Mouse (Mus musculus) T-helper 17 cell (primary cell): Measurements from ENCODE around the gene Cdkn1a.

Experiments used
- in situ Hi-C, 2 experiments: fragments of 300-600 bp; cut with MboI, MseI; formaldehyde crosslinking; loops; 1 replicate in 1 of 2; 2 replicates in 1 of 2; pipeline ENCODE4 v1.15.1; 2025; ENCODE audit warnings: high pct_unique_total_duplicates in 2 of 2

Gene Cdkn1a

DNA sequence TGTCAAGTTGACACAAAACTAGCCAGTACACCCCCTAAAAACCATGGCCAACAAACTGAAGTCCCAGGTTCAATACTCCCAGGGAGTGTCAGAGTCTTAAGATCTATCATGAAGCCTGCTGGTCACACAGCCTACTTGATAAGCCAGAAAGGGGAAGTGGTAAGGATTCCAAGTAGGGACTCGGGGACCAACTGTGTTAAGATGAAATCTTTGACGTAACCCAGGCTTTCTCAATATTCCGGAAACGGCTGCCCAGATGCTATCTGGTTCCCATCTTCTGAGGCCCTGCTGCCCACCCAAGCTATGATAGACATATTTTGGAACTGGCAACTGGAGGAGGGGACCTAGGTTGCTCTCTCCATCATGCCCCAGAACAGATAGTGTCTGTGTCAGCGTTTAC, 20.6 kb downstream of the Cdkn1a start:
- in situ Hi-C loops = no loop called here

DNA sequence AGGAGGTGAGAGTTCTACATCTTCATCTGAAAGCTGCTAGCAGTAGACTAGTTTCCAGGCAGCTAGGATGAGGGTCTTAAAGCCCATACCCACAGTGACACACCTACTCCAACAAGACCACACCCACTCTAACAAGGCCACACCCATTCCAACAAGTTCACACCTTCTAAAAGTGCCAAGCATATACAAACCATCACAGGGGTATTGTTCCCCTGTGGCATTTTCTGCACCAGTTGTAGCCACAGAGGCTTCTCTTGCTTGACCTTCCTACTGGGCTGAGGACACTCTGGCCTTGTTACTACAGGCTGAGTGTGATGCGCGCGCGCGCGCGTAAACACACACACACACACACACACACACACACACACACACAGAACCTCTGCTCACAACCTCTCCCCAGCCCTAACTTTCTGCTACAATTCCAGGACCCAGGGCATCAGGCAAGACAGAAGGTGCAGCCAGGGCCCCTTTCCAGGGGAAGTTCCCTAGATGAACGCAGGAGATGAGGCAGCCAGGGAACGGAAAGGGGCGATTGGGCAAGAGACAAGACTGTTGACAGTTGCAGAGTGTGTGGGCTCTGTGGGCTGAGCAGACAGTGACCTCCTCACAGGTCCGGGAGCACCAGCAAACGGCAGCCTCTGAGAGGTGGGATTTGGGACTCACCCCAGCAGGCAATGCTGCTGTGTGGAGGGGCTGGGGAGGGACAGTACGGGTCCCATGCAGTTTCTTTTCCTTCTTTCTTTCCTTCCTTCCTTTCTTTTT, 23.0 kb downstream of the Cdkn1a start, which contains the start of gene Rab44:
TSS of gene Rab44 (plus strand) at position 555 of the 762 bp plus-strand sequence.
- in situ Hi-C loops = no loop called here

DNA sequence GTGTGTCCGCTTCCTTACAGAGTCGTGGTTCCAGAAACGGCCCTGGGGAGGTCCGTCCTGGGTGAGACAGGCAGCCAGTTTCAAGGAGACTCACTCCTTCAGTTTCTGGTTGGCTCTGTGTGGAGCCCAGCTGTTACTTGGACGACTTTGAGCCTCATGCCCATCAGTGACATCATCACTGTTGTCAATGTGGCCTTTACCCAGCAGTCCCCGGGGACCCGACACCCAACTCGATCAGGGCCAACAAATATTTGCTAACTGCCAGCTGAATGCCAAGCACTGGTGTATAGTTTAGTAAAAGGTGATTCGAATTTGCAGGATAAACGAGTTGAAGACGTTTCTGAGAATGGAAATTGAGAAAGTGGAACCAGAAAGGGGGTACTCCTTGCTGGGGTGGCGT, 25.2 kb downstream of the Cdkn1a start:
- in situ Hi-C loops = no loop called here

DNA sequence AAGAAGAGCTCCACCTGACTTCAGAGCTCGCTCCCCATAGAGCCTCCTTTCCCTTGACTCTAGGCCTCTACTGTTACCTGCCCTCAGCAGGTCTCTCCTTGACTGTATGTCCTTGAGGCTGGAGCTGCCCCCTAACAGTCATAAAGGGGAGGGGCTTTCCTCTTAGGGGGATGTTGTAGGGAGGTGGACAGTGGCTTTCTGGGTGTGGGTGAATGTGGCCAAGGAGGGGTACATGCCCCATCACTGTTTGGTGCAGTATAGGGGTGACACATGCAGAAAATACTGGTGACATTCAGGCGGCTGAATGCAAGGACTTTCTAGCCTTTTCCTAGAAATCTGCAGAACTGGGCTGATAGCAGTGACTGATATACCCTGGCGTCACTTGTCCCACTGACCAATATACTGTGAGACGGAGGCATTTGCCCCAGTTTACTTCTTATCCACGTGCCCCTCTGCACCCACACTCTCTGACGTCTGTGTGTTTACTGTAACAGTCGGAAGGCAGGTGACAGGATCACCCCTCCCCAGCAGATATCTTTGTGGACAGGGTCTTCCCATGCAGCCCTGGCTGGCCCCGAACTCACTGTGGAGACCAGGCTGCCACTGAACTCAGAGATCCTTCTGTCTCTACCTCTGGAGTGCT, 26.4 kb downstream of the Cdkn1a start:
- in situ Hi-C loops = no loop called here

DNA sequence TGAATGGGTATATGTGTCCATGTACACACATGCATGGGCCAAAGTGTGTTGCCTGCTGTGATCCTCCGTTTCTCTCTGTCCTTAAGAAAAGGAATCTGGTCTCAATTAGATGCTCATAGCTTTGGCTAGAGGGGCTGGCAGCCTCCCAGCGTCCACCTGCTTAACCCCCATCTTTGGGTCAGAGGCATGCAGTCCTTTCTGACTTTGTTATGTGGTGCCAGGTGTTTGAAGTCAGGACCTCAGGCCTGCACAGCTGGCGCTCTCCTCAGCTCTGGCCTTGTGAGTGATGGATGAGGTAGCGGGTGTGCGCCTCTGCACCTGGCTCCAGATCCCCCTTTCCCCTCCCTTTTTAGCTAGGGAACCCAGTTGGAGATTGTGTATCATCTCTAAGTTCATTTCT, 27.3 kb downstream of the Cdkn1a start:
- in situ Hi-C loops = no loop called here

DNA sequence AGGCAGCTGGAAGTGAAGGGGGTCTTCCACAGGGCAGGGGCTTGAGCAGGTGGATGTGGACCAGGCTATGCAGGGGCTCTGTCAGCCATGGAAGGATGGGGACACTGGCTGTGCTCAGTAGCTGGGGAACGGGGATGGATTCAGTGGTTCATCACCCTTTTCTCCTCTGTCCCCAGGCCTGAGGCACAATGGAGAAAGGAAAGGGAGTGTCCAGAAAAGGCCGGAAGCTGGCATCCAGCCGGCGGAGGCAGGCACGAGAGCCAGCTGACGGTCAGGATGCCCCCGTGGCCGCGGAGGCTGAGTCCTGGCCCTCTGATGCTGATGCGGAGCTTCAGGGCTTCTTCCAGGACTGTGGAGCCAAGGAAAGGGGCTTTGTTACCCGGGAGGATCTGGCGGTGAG, 29.9 kb downstream of the Cdkn1a start:
- in situ Hi-C loops = no loop called here

DNA sequence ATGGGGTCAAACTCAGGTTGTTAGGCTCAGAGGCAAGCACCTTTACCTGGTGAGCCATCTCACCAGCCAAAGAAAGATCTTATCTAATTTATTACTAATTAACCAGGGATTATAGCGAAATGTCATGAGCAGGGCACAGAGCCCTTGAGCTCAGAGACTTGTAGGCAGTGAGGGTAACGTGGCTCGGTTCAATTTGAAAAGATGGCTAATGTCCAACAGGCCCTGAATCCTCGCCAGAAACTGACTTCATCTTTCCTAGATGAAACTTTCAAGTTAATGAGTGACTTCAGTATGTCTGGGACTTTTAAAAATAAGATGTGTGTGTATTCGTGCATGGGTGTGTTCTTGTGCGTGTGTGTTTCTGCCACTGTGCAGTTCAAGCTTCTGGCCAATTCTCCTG, 32.0 kb downstream of the Cdkn1a start:
- in situ Hi-C loops = no loop called here

DNA sequence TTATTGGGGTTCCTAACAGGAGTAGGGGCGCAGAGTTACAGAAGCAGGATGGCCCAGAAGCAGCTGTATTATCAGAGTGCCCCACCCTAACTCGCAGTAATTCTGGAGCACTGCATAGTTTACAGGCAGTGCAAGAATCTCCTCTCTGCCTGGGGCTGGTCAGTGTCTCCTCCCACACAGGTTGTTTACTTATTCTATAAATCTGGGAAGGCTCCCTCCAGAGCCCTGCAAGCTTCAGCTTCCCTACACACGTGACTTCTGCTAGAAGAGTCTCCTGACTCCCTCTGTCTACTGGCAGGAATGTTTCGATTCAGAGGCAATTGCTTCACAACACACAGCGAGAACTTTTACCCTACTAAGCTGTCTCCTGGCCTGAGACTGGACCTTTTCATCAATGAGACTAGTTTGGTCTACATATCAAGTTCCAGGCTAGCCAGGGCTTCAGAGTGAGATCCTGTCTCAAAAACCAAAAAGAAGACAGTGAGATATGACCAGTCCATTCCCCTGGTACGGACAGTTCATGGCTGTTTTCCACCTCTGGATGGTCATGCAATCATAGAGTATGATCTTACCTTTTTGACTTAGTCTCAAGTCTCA, 32.9 kb downstream of the Cdkn1a start:
- in situ Hi-C loops = no loop called here

DNA sequence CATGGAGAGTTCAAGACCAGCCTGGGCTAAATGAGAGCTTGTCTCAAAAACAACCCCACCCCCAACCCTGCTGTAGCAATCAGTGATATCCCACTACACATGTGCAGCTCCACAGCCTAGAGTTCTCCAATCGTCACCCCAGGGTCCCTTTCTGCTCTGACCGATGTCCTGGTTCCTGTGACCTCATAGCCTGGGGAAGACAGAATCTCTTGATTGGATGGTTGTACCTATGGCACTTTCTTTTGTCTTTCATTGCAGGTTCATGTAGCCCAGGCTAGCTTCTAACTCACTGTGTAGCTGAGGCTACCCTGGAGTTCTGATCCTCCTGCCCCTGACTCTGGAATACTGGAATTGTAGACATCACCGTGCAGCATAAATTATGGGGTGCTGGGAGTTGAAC, 35.8 kb downstream of the Cdkn1a start:
- in situ Hi-C loops = no loop called here

DNA sequence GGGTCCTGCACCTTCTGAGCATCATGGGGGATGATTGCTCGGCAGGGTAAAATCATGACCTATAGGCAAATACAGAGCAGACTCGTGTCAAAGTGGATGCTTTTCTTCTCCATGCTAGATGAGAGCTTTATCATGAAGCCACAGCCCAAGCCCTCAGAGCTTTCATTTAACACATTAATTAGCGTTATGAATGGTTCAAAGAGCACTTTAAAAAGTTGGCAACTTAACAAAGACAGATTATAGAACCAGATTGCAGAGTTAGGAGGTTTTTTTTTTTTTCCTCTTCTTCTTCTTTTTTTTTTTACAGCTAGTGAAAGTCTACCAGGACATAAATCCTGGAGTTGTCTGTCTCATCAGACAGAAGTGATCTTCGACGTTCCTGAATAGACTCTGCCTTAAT, 38.6 kb downstream of the Cdkn1a start:
- in situ Hi-C loops = no loop called here

DNA sequence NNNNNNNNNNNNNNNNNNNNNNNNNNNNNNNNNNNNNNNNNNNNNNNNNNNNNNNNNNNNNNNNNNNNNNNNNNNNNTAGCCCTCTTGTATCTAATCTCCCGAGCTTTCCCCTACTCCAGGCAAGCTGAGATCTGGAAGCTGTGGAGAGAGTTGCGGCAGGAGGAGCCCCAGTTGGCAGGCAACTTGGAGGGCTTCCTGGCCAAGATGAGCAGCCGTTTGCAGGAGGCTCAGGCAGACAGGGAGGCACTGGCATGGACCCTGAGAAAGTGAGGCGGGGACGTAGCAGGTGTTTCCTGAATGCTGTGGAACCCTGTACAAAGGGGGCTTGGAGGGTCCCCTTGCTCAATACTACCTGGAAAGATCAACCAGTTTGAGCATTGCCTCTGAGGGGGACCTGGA, 44.3 kb downstream of the Cdkn1a start:
- in situ Hi-C loops = no loop called here

DNA sequence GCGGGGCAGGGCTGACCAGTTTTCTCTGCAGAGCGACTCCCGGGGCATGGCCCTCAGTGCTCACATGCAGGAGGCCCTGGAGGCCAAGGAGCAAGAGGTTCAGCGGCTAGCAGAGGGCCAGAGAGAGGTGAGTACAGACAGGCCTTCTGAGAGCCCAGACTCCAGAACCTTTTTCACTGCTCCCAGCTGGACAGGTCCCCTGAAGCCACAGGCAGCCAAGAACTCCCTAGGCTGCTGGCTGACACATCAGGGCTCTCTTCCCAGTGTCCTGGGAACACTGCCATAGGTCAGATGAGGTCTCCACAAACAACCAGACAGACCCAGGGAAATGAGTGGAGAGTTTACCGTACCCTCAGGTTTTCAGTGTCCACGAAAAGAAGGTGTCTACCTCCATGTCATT, 45.5 kb downstream of the Cdkn1a start:
- in situ Hi-C loops = no loop called here

DNA sequence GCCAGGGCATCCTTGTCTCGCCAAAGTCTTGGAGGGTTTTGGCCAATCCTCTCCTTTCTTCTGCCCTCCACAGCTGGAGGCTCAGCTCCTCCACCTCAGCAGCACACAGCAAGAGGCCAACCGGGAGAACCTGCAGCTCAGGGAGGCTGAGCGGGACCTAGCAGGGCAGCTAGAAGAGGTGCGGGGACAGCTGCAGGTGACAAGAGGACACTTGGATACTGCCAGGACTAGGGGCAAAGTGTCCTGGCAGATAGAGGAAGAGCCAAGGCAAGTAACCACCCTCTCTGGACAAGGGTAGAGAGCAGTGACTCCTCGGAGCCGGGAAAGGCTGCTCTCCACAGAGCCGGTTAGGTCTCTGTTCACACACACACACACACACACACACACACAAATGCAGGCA, 47.1 kb downstream of the Cdkn1a start:
- in situ Hi-C loops = no loop called here

DNA sequence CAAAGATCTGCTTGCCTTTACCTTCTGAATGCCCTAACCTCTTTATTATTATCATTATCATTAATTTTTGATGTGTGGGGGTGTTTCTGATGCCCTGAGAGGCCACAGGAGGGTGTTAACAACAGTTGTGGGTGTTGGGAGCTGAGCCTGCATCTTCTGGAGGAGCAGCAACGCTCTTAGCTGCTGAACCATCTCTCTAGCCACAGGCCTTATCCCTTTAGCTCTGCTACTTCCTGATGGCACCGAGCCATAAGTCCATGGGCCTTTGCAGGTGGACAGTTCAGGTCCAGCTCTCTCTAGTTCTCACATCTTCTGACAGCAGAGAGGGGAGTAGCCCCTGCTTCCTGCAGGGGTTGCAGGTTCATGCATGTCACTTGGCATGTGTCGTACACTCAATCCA, 50.8 kb downstream of the Cdkn1a start:
- in situ Hi-C loops = no loop called here

DNA sequence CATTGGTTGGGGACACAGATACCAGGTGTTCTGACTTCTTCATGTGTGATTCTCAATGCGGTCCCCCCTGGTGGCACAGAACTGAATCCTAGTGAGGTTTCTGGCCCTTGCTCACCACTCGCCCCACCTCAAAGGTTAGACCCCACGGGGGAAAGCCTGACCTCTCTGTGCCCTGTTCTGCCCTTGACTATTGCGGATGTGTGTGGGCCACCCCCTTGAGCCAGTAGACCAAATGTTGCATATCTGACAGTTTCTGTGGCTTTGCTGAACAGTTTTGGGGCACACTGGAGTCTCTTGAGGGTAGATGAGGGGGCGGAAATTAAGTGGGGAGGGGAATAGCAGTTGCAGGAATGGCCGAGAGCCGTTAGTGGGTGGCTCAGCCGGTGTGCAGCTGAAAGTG, 52.5 kb downstream of the Cdkn1a start:
- in situ Hi-C loops = no loop called here

DNA sequence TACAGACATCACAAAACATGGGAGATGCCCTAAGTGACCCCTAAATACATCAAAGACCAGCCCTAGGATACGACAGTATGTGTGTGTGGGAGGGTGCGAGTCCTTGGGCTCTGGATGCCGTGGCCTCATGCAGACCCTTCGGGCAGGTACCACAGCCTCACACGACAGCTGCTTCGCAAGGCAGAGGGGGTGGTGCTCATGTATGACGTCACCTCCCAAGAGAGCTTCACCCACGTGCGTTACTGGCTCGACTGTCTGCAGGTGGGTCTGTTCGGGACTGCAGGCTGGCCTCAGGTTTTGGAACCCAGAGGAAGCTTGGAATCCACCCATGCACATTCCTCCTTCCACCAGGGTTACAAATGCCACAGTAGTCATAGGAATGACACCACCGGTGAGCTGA, 54.3 kb downstream of the Cdkn1a start:
- in situ Hi-C loops = no loop called here

DNA sequence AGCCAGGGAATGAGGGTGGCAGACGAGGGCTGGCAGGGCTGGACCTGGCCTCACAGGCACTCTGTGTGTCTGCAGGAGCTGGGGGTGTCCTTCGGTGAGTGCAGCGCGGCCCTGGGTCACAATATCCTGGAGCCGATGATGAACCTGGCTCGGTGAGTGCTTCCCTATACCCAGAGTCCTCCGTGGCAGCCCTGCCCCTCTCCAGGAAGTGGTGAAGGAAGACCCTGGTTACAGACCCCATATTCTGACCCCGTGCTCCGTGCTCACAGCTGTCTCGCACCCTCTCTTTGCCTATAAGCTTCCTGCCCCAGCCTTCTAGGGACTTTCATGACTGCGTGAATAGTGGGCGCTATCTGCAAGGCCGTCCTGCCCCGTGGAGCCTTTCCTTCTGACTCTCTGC, 56.5 kb downstream of the Cdkn1a start:
- in situ Hi-C loops = no loop called here

DNA sequence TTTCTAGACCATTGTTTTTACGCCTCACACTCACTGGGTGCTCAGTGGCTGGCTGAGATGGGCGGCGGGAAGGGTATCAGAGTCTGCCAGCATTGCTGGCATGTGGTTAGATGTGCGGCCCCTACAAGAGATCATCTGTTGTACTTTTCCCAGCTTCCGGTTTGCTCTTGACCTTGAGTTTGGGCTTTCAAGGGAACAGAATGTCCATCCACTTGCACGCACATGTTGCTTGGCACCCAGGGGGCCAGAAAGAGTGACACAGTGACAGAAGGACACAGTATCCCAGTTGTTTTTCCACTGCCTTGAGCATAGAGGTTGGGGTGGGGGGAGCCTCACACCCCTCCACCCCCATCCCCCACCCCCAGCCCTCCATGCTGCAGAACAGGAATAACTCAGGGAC, 57.0 kb downstream of the Cdkn1a start:
- in situ Hi-C loops = no loop called here

DNA sequence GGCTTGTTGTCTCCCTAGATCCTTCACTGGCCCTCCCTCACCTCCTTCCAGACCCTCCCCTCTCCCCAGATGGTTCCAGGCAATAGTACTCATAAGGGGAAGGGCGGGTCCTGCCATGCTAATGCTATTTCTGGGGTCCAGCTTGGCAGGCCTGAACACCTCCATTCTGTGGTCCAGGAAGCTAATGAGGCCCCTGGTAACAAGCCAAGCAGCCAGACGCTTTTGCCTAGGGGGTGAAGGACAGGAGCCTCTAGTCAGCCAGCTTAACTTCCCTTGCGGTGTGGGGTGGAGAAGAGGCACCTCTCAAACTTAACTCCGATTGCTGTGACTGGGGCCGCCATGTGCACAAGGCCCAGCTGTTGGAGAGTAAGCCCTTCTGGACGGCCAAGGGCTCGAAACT, 59.0 kb downstream of the Cdkn1a start:
- in situ Hi-C loops = no loop called here
